Mouse (Mus musculus) left cerebral cortex, postnatal 25 days (tissue): Measurements from ENCODE around the gene Timm17b. TPM values are rescaled to one million over a fixed set of nuclear protein-coding genes. Genes with fewer than 3 reads are reported as not detected.
"Not testable (repeated sequence)": the region's sequence is repeated elsewhere in the genome, so short reads cannot be mapped to it uniquely, and the experiment has no call there.

Experiments
- DNase-seq, 2 experiments: peaks; one replicate each; pipeline ENCODE4 v3.0.0; 2022; ENCODE audit warnings: low spot score in 2 of 2, mixed read lengths in 1 of 2
- intact Hi-C: fragments of 180-260 bp; cut with DNase I; formaldehyde crosslinking; loops from one replicate; pipeline ENCODE4 v1.15.1; 2025
- total RNA-seq, 2 experiments: library from RNA; stranded (reverse); gene quantifications; 2 replicates each; pipeline ENCODE4 v1.2.3; 2021

Timm17b gene
- 10 to 100 TPM; 19.1 to 21.7 TPM for total RNA-seq

- intact Hi-C loops = loop anchor here (1.0 kb wide), 1 partner anchor 48 kb away; the partner anchor contains the start of gene Hdac6
Measured at GRCm38 (mm10) chrX:7898880-7899874, at the start of gene Timm17b, which contains the start of gene Pqbp1. Timm17b (plus strand) TSS chrX:7899357. Pqbp1 (minus strand) TSS chrX:7899269.

GRCm38 (mm10) chrX:7854578-7854977, 44.6 kb upstream of the Timm17b start:
- intact Hi-C loops = no loop called here
- peak; percentile 20 to 42 for DNase-seq

More at GRCm38 (mm10) chrX:7898880-7899874, at the start of gene Timm17b, which contains the start of gene Pqbp1:
- DNase-seq = peak; percentile 84 to 95

GRCm38 (mm10) chrX:7859191-7859753, 39.9 kb upstream of the Timm17b start:
- no peak for DNase-seq
- intact Hi-C loops = no loop called here

GRCm38 (mm10) chrX:7863181-7863580, 36.0 kb upstream of the Timm17b start:
- DNase-seq = no peak
- intact Hi-C loops = no loop called here

GRCm38 (mm10) chrX:7864551-7864950, 34.6 kb upstream of the Timm17b start:
- intact Hi-C loops = no loop called here
- DNase-seq = no peak

GRCm38 (mm10) chrX:7865343-7865742, 33.8 kb upstream of the Timm17b start:
- DNase-seq = no peak
- intact Hi-C loops = no loop called here

GRCm38 (mm10) chrX:7865786-7866185, 33.4 kb upstream of the Timm17b start:
- intact Hi-C loops = no loop called here
- DNase-seq = no peak

- intact Hi-C loops = no loop called here
- no peak for DNase-seq
Measured at GRCm38 (mm10) chrX:7867141-7867540, 32.0 kb upstream of the Timm17b start.

- intact Hi-C loops = no loop called here
- no peak for DNase-seq
Measured at GRCm38 (mm10) chrX:7868506-7868905, 30.7 kb upstream of the Timm17b start.

- no peak for DNase-seq
Measured at GRCm38 (mm10) chrX:7869826-7870225, 29.3 kb upstream of the Timm17b start.

GRCm38 (mm10) chrX:7878007-7878419, 21.1 kb upstream of the Timm17b start, which contains the start of gene Pim2:
Pim2 (plus strand) TSS chrX:7878262.
- DNase-seq = peak; percentile 82 to 87
- intact Hi-C loops = loop anchor here (5.0 kb wide), 1 partner anchor 36 kb away; the partner anchor contains the start of gene Otud5

More at GRCm38 (mm10) chrX:7869826-7870225, 29.3 kb upstream of the Timm17b start:
- intact Hi-C loops = no loop called here

GRCm38 (mm10) chrX:7878495-7878894, 20.7 kb upstream of the Timm17b start:
- DNase-seq = peak; percentile 26 to 28
- intact Hi-C loops = loop anchor here (5.0 kb wide), 1 partner anchor 36 kb away; the partner anchor contains the start of gene Otud5

- intact Hi-C loops = loop anchor here (5.0 kb wide), 1 partner anchor 38 kb away; the partner anchor contains the start of gene Otud5
- DNase-seq = peak; percentile 60 to 80
Measured at GRCm38 (mm10) chrX:7879819-7880218, 19.3 kb upstream of the Timm17b start.

GRCm38 (mm10) chrX:7883841-7884567, 15.2 kb upstream of the Timm17b start, which contains the start of gene Slc35a2:
Slc35a2 (plus strand) TSS chrX:7884028.
- peak; percentile 78 to 89 for DNase-seq
- intact Hi-C loops = no loop called here

GRCm38 (mm10) chrX:7898211-7898610, 946 bp upstream of the Timm17b start:
- intact Hi-C loops = no loop called here
- no peak for DNase-seq

- intact Hi-C loops = no loop called here
Measured at GRCm38 (mm10) chrX:7904441-7904840, 5.3 kb downstream of the Timm17b start.

GRCm38 (mm10) chrX:7907735-7908134, 8.6 kb downstream of the Timm17b start, which contains the start of gene Gm10491:
Gm10491 (minus strand) TSS chrX:7907835.
- no peak for DNase-seq
- intact Hi-C loops = no loop called here

More at GRCm38 (mm10) chrX:7904441-7904840, 5.3 kb downstream of the Timm17b start:
- no peak for DNase-seq

- intact Hi-C loops, DNase-seq: not testable (repeated sequence)
Measured at GRCm38 (mm10) chrX:7909242-7909641, 10.1 kb downstream of the Timm17b start, which contains the start of gene Gm10490. Gm10490 (plus strand) TSS chrX:7909542.

- no peak for DNase-seq
- intact Hi-C loops = loop anchor here (5.0 to 10.0 kb wide), 2 partner anchors 107 to 204 kb away; partner anchors contain the start of gene Glod5
Measured at GRCm38 (mm10) chrX:7910473-7910872, 11.3 kb downstream of the Timm17b start.
